Mouse (Mus musculus) layer of hippocampus, adult 8-10 months (tissue): ENCODE data around the gene Traf3ip1. TPM values are rescaled to one million over a fixed set of nuclear protein-coding genes. Genes with fewer than 3 reads are reported as not detected.
A peak's percentile ranks its signal among the peaks of the same experiment; 100 is the strongest.

Experiments
- DNase-seq, 2 experiments: peaks; one replicate each; pipeline ENCODE4 v3.0.0; 2022; ENCODE audit warnings: low spot score in 2 of 2
- total RNA-seq, 4 experiments: library from RNA; stranded (reverse); gene quantifications; 2 replicates each; pipeline ENCODE4 v1.2.4; 2022

Traf3ip1 gene
- total RNA-seq, 4 experiments from 2014 or later, result 13.3 to 14.6 (median 13.8) TPM

GRCm38 (mm10) chr1:91533483-91533882 lies 39.0 kb downstream of the Traf3ip1 start:
- no peak for DNase-seq

- DNase-seq, result no peak
These were observed 39.7 kb downstream of the Traf3ip1 start for GRCm38 (mm10) chr1:91533961-91534723.

- DNase-seq, result no peak
These were observed 43.5 kb downstream of the Traf3ip1 start for GRCm38 (mm10) chr1:91537786-91538569.

- no peak for DNase-seq
These were observed 44.1 kb downstream of the Traf3ip1 start for GRCm38 (mm10) chr1:91538570-91538929.

GRCm38 (mm10) chr1:91539246-91539645 lies 44.8 kb downstream of the Traf3ip1 start:
- DNase-seq, result no peak

GRCm38 (mm10) chr1:91539704-91540270 lies 45.3 kb downstream of the Traf3ip1 start:
- peak in 1 of 2 experiments; percentile 25 for DNase-seq

GRCm38 (mm10) chr1:91540271-91540826 lies 45.9 kb downstream of the Traf3ip1 start, which contains the start of gene Asb1:
Gene Asb1 (plus strand): TSS chr1:91540544.
- DNase-seq, result peak; percentile 93 to 95

GRCm38 (mm10) chr1:91541042-91541592 lies 46.7 kb downstream of the Traf3ip1 start:
- no peak for DNase-seq

GRCm38 (mm10) chr1:91543974-91544373 lies 49.5 kb downstream of the Traf3ip1 start:
- DNase-seq, result no peak

GRCm38 (mm10) chr1:91545226-91545625 lies 50.8 kb downstream of the Traf3ip1 start:
- DNase-seq, result no peak

GRCm38 (mm10) chr1:91547567-91547966 lies 53.1 kb downstream of the Traf3ip1 start:
- DNase-seq, result no peak

- DNase-seq, result no peak
These were observed 54.6 kb downstream of the Traf3ip1 start for GRCm38 (mm10) chr1:91549073-91549472.

GRCm38 (mm10) chr1:91557099-91557498 lies 62.7 kb downstream of the Traf3ip1 start:
- no peak for DNase-seq

GRCm38 (mm10) chr1:91561226-91561625 lies 66.8 kb downstream of the Traf3ip1 start:
- no peak for DNase-seq

- no peak for DNase-seq
These were observed 68.6 kb downstream of the Traf3ip1 start for GRCm38 (mm10) chr1:91562977-91563590.

- no peak for DNase-seq
These were observed 69.6 kb downstream of the Traf3ip1 start for GRCm38 (mm10) chr1:91564004-91564403.

- no peak for DNase-seq
These were observed 70.2 kb downstream of the Traf3ip1 start for GRCm38 (mm10) chr1:91564598-91564997.

GRCm38 (mm10) chr1:91567269-91567668 lies 72.8 kb downstream of the Traf3ip1 start:
- DNase-seq, result no peak

- no peak for DNase-seq
These were observed 78.0 kb downstream of the Traf3ip1 start for GRCm38 (mm10) chr1:91572458-91572857.

GRCm38 (mm10) chr1:91574208-91574607 lies 79.8 kb downstream of the Traf3ip1 start:
- peak; percentile 30 to 47 for DNase-seq

- no peak for DNase-seq
These were observed 83.6 kb downstream of the Traf3ip1 start for GRCm38 (mm10) chr1:91577883-91578517.
